17 mouse cellular contexts compared by ENCODE assay signal in genomic region chr9:99954720-99955119, GRCm38 (mm10).
DNase-seq lines count a peak whose midpoint lies in the region; ATAC-seq lines count a peak whose summit lies in the region.
"Had no signal": no experiment of that assay in that cellular context is flagged by ENCODE, and none has a peak within 500 bp of the region (broad histone marks: within the 10 kb centered on the region; RNA-seq: fewer than 3 reads in every experiment).

No protein-coding gene starts in this region.

- ATAC-seq in forebrain, embryonic 11.5 days (replicated peaks; ENCODE audit: low FRiP score) = 0 out of 2 replicates have a peak, but pooled peaks have one; percentile 36
- ATAC-seq in forebrain, embryonic 12.5 days (ENCODE audit: low FRiP score) = peak; percentile 65; the same call in 1 of the 2 replicates
- peak; percentile 76 for ATAC-seq in hindbrain, embryonic 16.5 days
- ATAC-seq in neural tube, embryonic 12.5 days (ENCODE audit: low FRiP score, low read depth) = peak; percentile 85
- no peak for ATAC-seq in frontal cortex, adult (ENCODE audit: low TSS enrichment)
- ATAC-seq: inflammation-experienced regulatory T-cells, adult 6 months had no signal

- H3K27ac ChIP-seq in forebrain, embryonic 11.5 days (ENCODE audit: low read depth, low read length) = 0 out of 2 replicates have a peak overlapping the region, but pooled peaks have one; percentile 41
- H3K27ac ChIP-seq in forebrain, embryonic 10.5 days = no peak overlapping the region
- H3K27ac ChIP-seq in forebrain, embryonic 12.5 days = peak overlapping the region; percentile 65; the same call in 1 of the 2 replicates
- H3K27ac ChIP-seq in hindbrain, embryonic 16.5 days (ENCODE audit: low read depth, low read length) = 0 out of 2 replicates have a peak overlapping the region, but pooled peaks have one; percentile 17
- no peak overlapping the region for H3K27ac ChIP-seq in neural tube, embryonic 12.5 days
- H3K27ac ChIP-seq: embryonic facial prominence, embryonic 12.5 days; left cerebral cortex, adult 2 months; limb, embryonic 15.5 days had no signal

- DNase-seq in forebrain, embryonic 11.5 days (ENCODE audit: low spot score) = no peak
- DNase-seq in forebrain, embryonic 10.5 days (ENCODE audit: extremely low spot score, low spot score) = no peak
- no peak for DNase-seq in layer of hippocampus, postnatal 25 days (ENCODE audit: extremely low spot score in 1 of 2, low spot score in 1 of 2)
- no peak for DNase-seq in gastrocnemius, postnatal 25 days
- DNase-seq: adrenal gland, postnatal 14 days; cerebellum, adult 11 months; kidney, postnatal 14 days had no signal

- no peaks in the 10 kb centered on the region for H3K27me3 ChIP-seq in forebrain, embryonic 11.5 days (ENCODE audit: control insufficient read depth, insufficient read depth, low read length)
- peaks cover 35% of the 10 kb centered on the region for H3K27me3 ChIP-seq in forebrain, embryonic 10.5 days (ENCODE audit: poor library complexity, severe bottlenecking)
- peaks cover 20% of the 10 kb centered on the region for H3K27me3 ChIP-seq in forebrain, embryonic 12.5 days
- H3K27me3 ChIP-seq in hindbrain, embryonic 16.5 days (replicated peaks; ENCODE audit: control insufficient read depth, insufficient read depth, low read length) = no peaks in the 10 kb centered on the region
- no peaks in the 10 kb centered on the region for H3K27me3 ChIP-seq in neural tube, embryonic 12.5 days (replicated peaks)
- H3K27me3 ChIP-seq: embryonic facial prominence, embryonic 12.5 days; heart, embryonic 12.5 days; limb, embryonic 15.5 days had no signal

- no peaks in the 10 kb centered on the region for H3K4me1 ChIP-seq in forebrain, embryonic 11.5 days (replicated peaks; ENCODE audit: control insufficient read depth, insufficient read depth, low read length)
- peaks cover 19% of the 10 kb centered on the region for H3K4me1 ChIP-seq in forebrain, embryonic 10.5 days
- peaks cover 20% of the 10 kb centered on the region for H3K4me1 ChIP-seq in forebrain, embryonic 12.5 days
- H3K4me1 ChIP-seq in hindbrain, embryonic 16.5 days (ENCODE audit: control insufficient read depth, insufficient read depth, low read depth, low read length) = 0 out of 2 replicates have a peak, but pooled peaks cover 2% of the 10 kb centered on the region
- H3K4me1 ChIP-seq in neural tube, embryonic 12.5 days = no peaks in the 10 kb centered on the region; the same call in 1 of the 2 replicates
- H3K4me1 ChIP-seq: embryonic facial prominence, embryonic 12.5 days; heart, embryonic 12.5 days; limb, embryonic 15.5 days had no signal

- no peak overlapping the region for H3K9ac ChIP-seq in forebrain, embryonic 11.5 days (ENCODE audit: low read length)
- H3K9ac ChIP-seq in forebrain, embryonic 12.5 days = no peak overlapping the region
- no peak overlapping the region for H3K9ac ChIP-seq in hindbrain, embryonic 16.5 days (ENCODE audit: low read depth, low read length)
- no peak overlapping the region for H3K9ac ChIP-seq in neural tube, embryonic 12.5 days
- H3K9ac ChIP-seq: embryonic facial prominence, embryonic 12.5 days; heart, embryonic 12.5 days; limb, embryonic 15.5 days had no signal

- no peaks in the 10 kb centered on the region for H3K9me3 ChIP-seq in forebrain, embryonic 11.5 days (ENCODE audit: control insufficient read depth, low read length)
- H3K9me3 ChIP-seq in forebrain, embryonic 10.5 days = no peaks in the 10 kb centered on the region
- no peaks in the 10 kb centered on the region for H3K9me3 ChIP-seq in forebrain, embryonic 12.5 days
- H3K9me3 ChIP-seq in hindbrain, embryonic 16.5 days (ENCODE audit: control insufficient read depth, low read length) = peaks cover 2% of the 10 kb centered on the region; the same call in 1 of the 2 replicates
- no peaks in the 10 kb centered on the region for H3K9me3 ChIP-seq in neural tube, embryonic 12.5 days
- H3K9me3 ChIP-seq: embryonic facial prominence, embryonic 12.5 days; heart, embryonic 12.5 days; limb, embryonic 15.5 days had no signal

- H3K4me2 ChIP-seq in forebrain, embryonic 11.5 days (ENCODE audit: low read depth, low read length, severe bottlenecking) = peak overlapping the region; percentile 32; the same call in 1 of the 2 replicates
- peak overlapping the region; percentile 43 for H3K4me2 ChIP-seq in forebrain, embryonic 12.5 days
- H3K4me2 ChIP-seq in hindbrain, embryonic 16.5 days (ENCODE audit: low read length) = peak overlapping the region; percentile 48
- peak overlapping the region; percentile 33; the same call in 1 of the 2 replicates for H3K4me2 ChIP-seq in neural tube, embryonic 12.5 days (replicated peaks)
- H3K4me2 ChIP-seq: embryonic facial prominence, embryonic 12.5 days; heart, embryonic 12.5 days; limb, embryonic 15.5 days had no signal

- H3K36me3 ChIP-seq in forebrain, embryonic 11.5 days (ENCODE audit: control insufficient read depth, insufficient read depth, low read length) = no peaks in the 10 kb centered on the region
- H3K36me3 ChIP-seq in forebrain, embryonic 10.5 days (replicated peaks) = no peaks in the 10 kb centered on the region
- H3K36me3 ChIP-seq in forebrain, embryonic 12.5 days (replicated peaks) = no peaks in the 10 kb centered on the region
- H3K36me3 ChIP-seq in hindbrain, embryonic 16.5 days (ENCODE audit: control insufficient read depth, insufficient read depth, low read length) = no peaks in the 10 kb centered on the region
- no peaks in the 10 kb centered on the region for H3K36me3 ChIP-seq in neural tube, embryonic 12.5 days
- H3K36me3 ChIP-seq: embryonic facial prominence, embryonic 12.5 days; heart, embryonic 12.5 days; limb, embryonic 15.5 days had no signal

- WGBS in forebrain, embryonic 11.5 days = 17% methylated on average over 10 of the region's 10 CpGs
- 42% methylated on average over 10 of the region's 10 CpGs for WGBS in forebrain, embryonic 10.5 days
- WGBS in forebrain, embryonic 12.5 days = 9% methylated on average over 10 of the region's 10 CpGs
- 19% methylated on average over 10 of the region's 10 CpGs for WGBS in hindbrain, embryonic 16.5 days
- WGBS in neural tube, embryonic 12.5 days = 22% methylated on average over 10 of the region's 10 CpGs

- H3K4me3 ChIP-seq in forebrain, embryonic 11.5 days (ENCODE audit: low read depth, low read length) = no peak overlapping the region
- no peak overlapping the region; the same call in 1 of the 2 replicates for H3K4me3 ChIP-seq in forebrain, embryonic 10.5 days
- H3K4me3 ChIP-seq in forebrain, embryonic 12.5 days (replicated peaks) = 0 out of 2 replicates have a peak overlapping the region, but pooled peaks have one; percentile 16
- no peak overlapping the region for H3K4me3 ChIP-seq in hindbrain, embryonic 16.5 days (ENCODE audit: low read length)
- H3K4me3 ChIP-seq in neural tube, embryonic 12.5 days = no peak overlapping the region
- H3K4me3 ChIP-seq: embryonic facial prominence, embryonic 12.5 days; heart, embryonic 12.5 days; left cerebral cortex, adult 2 months; limb, embryonic 15.5 days; myocyte had no signal

Comparison
In these comparisons a context has a peak if more than half of its experiments do, and no peak if none do; other contexts are left out.
1. H3K27ac ChIP-seq: peak in forebrain, embryonic 11.5 days (single experiment), forebrain, embryonic 12.5 days (single experiment) and hindbrain, embryonic 16.5 days (single experiment); none in forebrain, embryonic 10.5 days (single experiment) and neural tube, embryonic 12.5 days (single experiment).
2. Peak in every context shown above with its lines, with median percentiles within 50 percentile points of each other: H3K4me2 ChIP-seq.